Mouse (Mus musculus) A20 (cell line): ENCODE data around the gene Pstpip1.

Experiments used
- DNase-seq: peaks from one replicate; pipeline ENCODE4 v3.0.0-alpha.2; 2011; ENCODE audit warnings: low read depth, low spot score

Pstpip1 gene

DNA sequence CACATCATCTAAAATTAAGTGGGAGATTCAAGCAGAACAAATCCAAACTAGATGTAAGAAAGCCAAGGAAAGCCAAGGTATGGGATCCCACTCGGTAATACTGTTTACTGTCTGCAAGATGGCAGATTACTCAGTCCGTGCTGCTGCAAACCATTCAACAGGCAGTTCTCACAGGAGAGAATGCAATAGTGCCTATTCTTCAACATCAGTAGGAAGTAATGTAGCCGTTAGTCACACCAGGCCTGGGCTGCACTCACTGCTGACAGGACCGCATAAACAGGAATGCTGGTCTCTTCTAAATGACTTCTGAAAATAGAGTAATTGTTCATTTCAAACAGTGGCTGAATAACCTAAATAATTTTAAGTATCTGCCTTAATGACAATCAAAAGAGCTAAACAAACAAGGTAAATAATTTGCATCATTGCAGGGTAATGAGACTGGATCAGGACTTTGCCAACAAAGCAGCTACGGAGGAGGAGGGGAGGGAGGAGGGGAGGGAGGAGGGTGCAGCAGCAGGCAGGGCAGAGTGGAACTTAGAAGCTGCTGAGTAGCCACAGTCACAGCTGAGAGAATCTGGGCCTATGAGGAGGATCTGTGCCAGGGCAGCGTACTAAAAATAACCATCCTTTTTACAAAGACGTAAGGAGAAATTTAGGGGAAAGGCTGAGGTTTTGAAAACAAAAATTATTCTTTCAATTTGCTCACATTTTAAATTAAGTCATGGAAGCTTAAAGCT lies 62.2 kb downstream of the Pstpip1 start:
- DNase-seq, result peak; percentile 50

DNA sequence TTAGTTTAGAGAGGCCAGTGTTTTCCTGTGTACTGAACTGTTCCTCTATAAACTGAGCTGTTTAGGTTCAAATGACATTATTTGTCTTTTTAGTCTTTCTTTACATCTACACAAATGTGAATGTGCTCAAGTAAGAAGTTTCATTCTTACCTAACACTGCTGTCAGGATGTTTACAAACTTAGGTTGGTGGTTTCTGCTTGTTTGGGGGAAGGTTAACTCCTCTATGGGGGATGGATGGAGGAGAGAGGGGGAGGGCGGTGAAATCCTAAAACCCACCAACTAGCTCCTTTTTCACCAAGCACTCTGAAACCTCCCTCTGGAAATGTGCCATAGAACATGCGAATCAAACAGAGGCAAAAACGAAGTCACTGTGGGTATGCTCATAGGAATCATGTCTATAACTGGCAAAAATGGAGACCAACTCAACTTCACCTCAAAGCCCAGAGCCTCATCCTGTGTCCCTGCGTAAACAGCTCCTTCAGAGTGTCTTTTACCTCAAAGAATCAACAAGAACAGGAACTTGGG lies 62.8 kb downstream of the Pstpip1 start:
- peak; percentile 54 for DNase-seq

DNA sequence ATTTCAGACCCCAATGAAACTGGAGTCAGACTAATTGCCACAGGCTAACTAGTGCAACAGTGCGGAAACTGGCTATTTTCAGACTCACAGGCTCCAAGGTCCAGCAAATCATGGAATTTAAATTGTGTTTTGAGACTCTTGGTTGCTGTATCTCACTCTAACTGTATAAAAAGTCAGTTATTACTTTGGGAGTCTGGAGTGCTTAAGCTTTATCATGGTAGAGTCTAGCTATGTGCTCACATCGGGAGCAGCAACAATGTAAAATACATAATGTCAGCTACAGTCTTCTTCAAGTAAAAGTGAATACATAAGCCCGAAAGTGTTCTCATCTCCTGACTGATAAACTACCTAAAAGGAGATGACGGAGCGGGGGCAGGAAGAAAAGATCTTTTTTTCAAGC lies 64.8 kb downstream of the Pstpip1 start:
- DNase-seq, result no peak

DNA sequence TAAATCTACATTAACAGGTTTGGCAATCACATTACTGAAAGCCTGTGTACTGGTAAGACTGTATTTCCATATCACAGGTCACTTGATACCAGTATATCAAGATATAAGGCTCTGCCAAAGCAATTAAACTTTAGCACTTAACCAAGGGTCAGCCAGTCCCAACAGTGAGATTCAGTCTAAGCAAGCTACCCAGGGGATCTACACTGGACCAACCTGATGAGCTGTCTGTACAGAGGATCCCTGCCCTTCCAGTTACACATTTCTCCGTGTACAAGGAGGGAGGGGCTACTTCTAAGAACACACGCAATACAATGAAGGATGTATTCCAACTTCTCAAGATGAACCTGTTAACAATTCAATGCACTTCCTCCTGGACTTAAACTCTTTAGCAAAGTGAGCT lies 68.3 kb downstream of the Pstpip1 start:
- no peak for DNase-seq

DNA sequence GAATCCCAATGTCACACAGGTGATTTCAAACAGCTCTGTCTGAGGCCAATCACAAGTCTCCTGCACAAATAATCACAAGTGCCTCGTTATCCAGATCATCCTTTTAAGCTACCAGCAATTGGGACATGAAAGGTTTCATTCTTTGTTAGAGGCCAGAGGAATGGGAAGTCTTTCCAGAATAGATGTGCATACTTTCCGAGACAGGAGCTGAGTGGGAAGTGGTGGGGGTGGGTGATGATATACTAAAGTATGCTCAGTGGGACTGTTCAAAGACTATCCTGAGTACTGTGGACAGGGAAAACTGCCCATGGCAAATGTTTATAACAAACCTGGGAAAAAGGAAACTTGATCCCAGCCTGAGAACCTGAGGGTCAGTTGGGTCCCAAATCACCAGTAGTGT lies 69.7 kb downstream of the Pstpip1 start:
- no peak for DNase-seq

DNA sequence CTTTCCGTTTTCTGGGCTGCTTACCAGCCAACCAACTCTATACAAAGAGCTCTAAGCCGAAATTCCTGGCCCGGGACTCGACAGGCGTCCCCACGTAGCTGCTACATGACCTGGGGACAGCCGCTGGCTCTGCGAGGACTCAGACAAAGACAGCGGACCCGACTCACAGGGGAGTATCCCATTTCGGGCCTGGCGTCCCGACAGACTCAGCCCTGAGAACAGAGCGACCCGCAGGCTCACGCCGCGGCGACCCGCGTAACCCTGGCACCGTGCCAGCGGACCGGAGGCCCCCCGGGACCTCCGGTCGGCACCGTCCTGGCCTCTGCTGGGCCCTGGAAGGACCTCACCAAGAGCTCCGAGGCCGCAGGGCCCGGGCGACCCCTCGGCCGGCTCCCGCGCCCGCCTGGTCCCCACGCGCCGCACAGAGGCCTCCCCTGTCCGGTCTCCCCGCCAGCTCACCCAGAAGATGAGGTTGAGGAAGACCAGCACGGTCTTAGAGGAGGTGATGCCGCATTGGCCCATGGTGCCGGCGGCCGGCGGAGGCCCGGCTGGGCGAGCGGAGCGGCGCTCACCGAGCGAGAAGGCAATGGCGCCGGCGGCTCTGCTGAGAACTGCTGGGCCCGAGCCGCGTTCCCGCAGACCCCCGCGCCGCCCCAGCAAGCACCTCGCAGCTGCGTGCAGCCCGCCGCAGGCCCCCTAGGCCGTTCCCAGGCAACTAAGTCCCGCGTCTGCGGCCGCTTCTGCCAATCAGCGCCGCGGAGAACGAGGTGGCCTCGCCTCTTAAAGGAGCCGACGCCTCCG lies 70.8 kb downstream of the Pstpip1 start:
- peak; percentile 93 for DNase-seq

DNA sequence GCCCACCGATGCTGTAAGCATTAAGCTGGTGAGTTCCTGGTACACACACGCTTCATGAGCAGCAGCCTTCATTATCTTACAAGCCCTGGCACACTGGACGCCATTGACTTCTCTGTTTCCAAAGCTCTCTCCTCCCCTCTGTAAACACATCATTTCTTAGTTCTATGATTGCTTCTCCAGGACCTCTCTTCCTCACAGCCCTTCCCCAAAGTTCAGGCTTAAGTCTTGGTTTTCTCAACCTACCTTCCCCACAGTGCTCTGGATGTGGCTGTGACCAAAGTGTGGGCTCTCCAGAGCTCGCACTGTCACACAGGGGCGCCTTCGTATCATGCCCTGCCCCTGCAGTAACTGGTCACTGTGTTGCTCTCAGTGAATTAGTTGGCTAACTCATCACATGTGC lies 75.6 kb downstream of the Pstpip1 start, which contains the start of gene Tspan3:
Gene Tspan3, minus strand, starts transcription at position 101 of the 400 bp plus-strand sequence.
- DNase-seq, result no peak

DNA sequence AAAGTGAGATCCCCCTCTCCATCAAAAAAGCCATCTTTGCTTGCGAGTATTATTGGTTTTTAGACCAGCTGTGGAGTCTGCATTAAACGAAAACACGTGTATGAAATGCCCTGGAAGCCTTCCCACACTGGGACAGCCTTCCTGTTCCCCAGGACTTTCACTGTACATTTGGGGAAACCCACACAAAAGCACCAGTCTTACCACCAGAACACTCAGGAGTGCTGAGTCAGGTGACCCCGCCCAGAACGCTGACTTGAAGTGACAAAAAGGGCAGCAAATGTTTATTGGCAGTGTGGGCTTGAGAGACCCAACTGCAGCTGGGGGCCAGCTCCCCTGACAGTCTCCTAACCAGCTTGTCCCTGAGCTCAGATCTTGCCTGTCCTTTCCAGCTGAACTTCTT lies 76.4 kb downstream of the Pstpip1 start:
- no peak for DNase-seq

DNA sequence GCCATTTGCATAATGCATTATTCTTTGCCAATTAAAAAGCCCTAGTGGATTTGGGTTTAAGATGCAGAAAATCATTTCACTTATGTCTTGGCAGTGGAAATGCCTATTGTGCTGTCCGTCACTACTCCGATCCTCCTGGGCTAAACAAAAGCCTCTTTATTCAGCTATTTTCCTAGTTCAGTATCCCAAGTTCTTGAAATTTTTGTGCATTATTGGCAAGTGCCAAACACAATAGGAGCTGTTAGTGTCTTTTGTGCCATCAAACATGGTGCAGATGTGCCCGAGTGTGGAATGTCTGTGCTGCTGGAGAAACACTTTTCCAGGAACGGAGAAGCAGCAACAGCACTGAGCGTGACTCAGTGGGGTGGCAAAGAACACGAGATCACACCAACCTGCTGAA lies 77.9 kb downstream of the Pstpip1 start:
- no peak for DNase-seq

DNA sequence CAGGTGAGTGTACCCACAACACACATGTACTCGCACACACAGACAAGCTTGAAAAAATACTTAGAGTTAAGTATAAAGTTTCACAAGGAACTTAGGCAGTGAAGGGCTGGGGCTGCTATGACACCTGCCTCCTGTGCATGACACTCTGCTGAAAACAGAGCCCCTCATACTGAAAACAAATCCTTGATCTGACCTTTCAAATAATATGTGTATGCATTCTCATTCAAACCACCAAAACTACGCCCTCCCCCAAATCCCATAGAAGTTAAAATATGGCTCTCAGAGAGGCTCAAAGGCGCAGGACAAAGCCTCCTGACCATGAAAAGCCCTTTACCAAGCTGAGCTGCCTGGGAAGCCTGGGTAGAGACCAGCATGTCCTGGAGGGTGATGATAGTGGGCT lies 85.6 kb downstream of the Pstpip1 start:
- no peak for DNase-seq

DNA sequence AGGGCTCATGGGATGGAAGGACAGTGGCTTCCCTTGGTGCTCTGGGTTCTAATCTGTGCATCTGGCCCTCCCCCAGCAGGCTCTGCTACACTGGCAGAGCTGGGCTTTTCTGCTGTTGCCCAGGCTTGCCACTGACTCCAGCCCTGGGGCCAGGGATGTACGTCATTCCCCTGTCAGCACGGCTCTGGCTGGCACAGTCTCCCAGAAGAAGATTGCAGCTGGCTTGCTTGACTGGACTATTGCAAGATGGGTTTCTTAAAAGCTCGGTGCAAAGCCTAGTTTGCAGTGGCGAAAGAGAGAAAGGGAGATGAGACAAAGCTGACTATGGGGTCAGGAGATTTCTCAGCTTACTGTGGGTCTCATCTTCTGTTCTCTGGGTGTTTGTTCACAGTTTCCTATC lies 87.6 kb downstream of the Pstpip1 start:
- no peak for DNase-seq
